Mouse (Mus musculus): ENCODE data around the gene Tm4sf5.

DNA sequence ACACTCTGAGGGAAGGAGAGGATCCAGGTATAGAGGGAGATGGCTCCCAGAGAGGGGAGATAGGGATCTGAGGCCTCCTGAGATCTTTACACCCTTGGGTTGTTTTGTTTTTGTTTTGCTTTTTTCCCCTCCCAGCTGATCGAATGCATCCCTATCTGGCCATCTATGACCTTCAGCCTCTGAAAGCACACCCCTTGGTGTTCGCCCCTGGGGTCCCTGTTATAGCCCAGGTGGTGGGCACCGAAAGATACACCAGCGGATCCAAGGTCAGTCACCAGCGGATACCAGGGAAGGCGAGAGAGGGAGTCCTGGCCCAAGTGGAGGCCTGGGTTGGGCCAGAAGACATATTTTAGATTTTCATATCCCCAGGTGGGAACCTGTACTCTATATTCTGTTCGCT is 35.9 kb downstream of the Tm4sf5 start:
- TF ChIP-seq POLR2A (IDR thresholded peaks at IDR 0.05; ENCODE audit: borderline replicate concordance, extremely low read depth, low read depth, low read length) (no peak), CTCF (IDR thresholded peaks at IDR 0.05; ENCODE audit: insufficient read depth, low read length) (no peak)
